Mouse (Mus musculus) small intestine, adult 2 months (tissue): Measurements from ENCODE around the gene Kif24.

Experiments used
- CTCF ChIP-seq: fragments of 200-500 bp; IDR thresholded peaks from 2 replicates; pipeline ENCODE4 v1.5.1; 2012; ENCODE audit warnings: low read depth, mild to moderate bottlenecking, control low read depth, inconsistent platforms, low read length, moderate library complexity, mixed read lengths; ENCODE audit not compliant: insufficient replicate concordance, insufficient read length; ENCODE audit errors: extremely low read depth
- POLR2A ChIP-seq: fragments of 200-500 bp; IDR thresholded peaks from 2 replicates; pipeline ENCODE4 v1.6.1; 2012; ENCODE audit warnings: low read depth, mild to moderate bottlenecking, control low read depth, inconsistent platforms, low read length, moderate library complexity

GRCm38 (mm10) chr4:41470051-41470683 is 5.5 kb upstream of the Kif24 start:
- TF ChIP-seq CTCF (no peak), POLR2A (no peak)
